Mouse (Mus musculus) lung, adult 2 months (tissue): ENCODE measurements around the gene Syf2.

Experiments used
- CTCF ChIP-seq: fragments of 200-500 bp; IDR thresholded peaks from 2 replicates; pipeline ENCODE4 v1.5.1; 2011; ENCODE audit warnings: mild to moderate bottlenecking, low read length, control low read depth; ENCODE audit not compliant: insufficient read depth
- POLR2A ChIP-seq: fragments of 200-500 bp; IDR thresholded peaks from 2 replicates; pipeline ENCODE4 v1.6.1; 2011; ENCODE audit warnings: low read depth, mild to moderate bottlenecking, control low read depth, low read length, borderline replicate concordance; ENCODE audit errors: extremely low read depth

DNA sequence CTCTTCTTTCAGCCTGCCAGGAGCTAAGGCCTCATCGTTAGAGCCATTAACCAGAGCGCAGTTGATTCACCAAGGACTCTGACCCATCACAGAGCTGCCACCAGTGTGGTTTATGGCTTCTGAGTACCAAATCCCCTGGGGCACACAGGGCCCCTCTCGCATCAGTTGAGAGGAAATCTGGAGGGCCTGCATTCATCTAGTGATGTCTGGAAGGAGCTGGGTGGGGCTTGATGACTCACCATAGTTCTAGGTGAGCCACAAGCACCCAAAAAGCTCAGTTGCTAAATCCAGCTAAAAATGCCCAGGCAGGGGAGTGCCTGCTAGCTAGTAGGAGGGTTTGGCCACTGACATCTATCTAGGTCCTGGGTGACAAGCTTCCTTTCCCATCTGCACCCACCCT lies 25.1 kb downstream of the Syf2 start:
- TF ChIP-seq CTCF (no peak), POLR2A (no peak)
